In the genomic region with DNA sequence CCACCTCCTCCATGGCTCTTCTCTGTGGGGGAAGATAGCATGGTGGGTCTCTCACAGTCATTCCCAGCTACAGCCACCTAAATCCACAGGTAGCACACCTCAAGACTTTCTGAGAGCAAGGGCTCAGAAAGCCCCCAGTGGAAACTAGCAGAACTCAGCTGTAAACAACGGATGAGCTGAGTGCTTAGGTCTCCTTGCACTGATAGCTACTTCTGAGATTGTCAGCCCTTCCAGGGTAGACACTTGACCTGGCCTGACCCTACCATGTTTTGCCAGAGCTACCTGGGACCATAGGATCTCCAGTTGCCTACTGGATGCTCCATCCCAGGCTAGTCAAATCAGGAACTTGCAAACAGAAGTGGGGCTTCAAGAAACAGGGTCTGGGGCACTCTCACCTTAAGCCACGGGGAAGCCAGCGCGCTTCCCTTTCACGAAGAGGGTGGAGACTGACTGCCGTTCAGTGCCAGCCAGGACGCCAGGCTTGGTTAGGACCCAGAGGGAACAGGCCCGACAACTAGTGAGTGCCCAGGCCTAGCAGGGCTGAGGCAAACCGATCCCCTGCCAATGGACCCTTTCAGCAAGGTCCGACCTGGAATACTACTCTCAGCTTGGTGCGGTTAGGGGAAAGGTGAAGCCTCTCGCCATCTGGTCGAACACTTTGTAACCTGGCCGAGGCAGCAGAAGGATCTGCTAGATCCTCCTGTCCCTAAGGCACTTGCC, we compare ENCODE assay signal across 1 mouse cellular context.
TF ChIP-seq lines count a peak whose summit lies in the region.

No protein-coding gene starts in this region.

TF ChIP-seq in MEL, 35 proteins besides CTCF, POLR2A, EP300 and RAD21:
- TF ChIP-seq MXI1 (IDR thresholded peaks at IDR 0.05; ENCODE audit: low read depth, low read length) (peak; percentile 6; the same call in 1 of the 2 replicates), HCFC1 (IDR thresholded peaks at IDR 0.05; ENCODE audit: low read depth, low read length) (peak; percentile 10), MAX (IDR thresholded peaks at IDR 0.05; ENCODE audit: low read length) (no peak), MAZ (IDR thresholded peaks at IDR 0.05; ENCODE audit: low read depth, low read length) (0 out of 2 replicates have a peak, but pooled peaks have one; percentile 18)
